Mouse (Mus musculus) myocyte (in vitro differentiated cells): Measurements from ENCODE around the gene Pom121l2.

ENCODE experiments used
- CEBPB ChIP-seq: IDR thresholded peaks from 2 replicates; pipeline ENCODE4 v1.6.1; 2011; ENCODE audit warnings: mild to moderate bottlenecking, moderate library complexity; ENCODE audit not compliant: poor library complexity, insufficient read depth, severe bottlenecking
- MAX ChIP-seq: IDR thresholded peaks from one replicate; pipeline ENCODE4 v1.6.1; 2011; ENCODE audit warnings: low read depth, mild to moderate bottlenecking, control low read depth
- POLR2A ChIP-seq: IDR thresholded peaks from one replicate; pipeline ENCODE4 v1.6.1; 2011; ENCODE audit warnings: low read depth, mild to moderate bottlenecking, control low read depth, moderate library complexity; ENCODE audit not compliant: insufficient read length
- POLR2AphosphoS2 ChIP-seq: IDR thresholded peaks from one replicate; pipeline ENCODE4 v1.6.1; 2011; ENCODE audit warnings: low read depth, control low read depth; ENCODE audit not compliant: insufficient read length
- TCF12 ChIP-seq: IDR thresholded peaks from one replicate; pipeline ENCODE4 v1.6.1; 2011; ENCODE audit warnings: mild to moderate bottlenecking, control low read depth; ENCODE audit not compliant: poor library complexity, insufficient read depth, severe bottlenecking

DNA sequence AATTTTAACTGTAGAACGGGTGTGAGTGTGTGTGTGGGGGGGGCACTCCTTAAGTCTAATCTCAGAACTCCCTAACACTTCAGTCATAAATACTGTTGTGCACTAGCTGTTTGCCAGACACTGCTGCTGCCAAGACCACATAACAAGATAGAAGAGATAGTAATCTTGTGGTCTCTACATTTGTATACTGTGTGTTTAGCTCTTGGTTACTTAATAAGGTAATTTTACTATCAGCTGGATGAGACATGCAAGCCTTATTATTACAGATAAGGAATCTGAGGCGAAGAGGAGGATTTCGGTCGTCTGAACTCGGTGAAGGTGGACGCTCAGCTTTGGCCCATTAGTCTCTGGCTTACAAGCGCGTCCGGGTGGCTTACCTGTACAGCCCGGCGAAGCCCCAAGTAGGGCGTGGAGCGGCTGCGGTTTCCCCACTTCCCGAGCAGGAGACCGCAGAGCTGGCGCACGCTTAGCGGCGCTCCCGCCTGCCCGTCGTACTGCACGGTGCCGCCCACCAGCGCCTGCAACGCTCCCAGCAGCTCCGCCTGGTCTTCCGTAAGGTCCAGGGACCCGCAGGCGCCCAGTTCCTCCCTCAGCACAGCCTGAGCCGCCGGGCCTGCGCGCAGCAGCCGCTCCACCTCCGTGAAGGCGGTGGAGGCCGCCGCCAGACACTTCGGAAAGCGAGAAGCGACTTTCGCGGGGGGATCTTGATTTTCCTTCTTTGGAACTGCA, 24.8 kb downstream of the Pom121l2 start:
- TF ChIP-seq POLR2A = no peak
- TF ChIP-seq TCF12 = no peak
- TF ChIP-seq POLR2AphosphoS2 = no peak
- no peak for TF ChIP-seq MAX
- TF ChIP-seq CEBPB = no peak
